Mouse (Mus musculus) thymus, postnatal 36 days (tissue): ENCODE data around the gene Il21r.

Experiments
- DNase-seq, 2 experiments: peaks; one replicate each; pipeline ENCODE4 v3.0.0; 2022; ENCODE audit warnings: mixed read lengths in 2 of 2

Il21r gene

DNA sequence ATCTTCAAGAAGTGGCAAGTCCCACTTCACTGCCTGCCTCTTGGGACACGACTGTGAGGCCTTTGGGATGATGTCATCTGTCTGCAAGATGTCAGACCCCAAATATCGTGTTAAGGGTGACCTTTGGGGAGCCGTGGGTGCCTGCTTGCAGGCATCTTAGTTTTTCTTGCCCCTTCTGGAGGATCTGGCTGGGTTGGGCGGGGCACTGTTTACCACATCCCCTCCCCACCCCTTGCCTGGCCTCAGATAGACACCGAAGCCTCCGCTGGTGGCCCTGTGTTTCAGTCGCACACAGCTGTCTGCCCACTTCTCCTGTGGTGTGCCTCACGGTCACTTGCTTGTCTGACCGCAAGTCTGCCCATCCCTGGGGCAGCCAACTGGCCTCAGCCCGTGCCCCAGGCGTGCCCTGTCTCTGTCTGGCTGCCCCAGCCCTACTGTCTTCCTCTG, at the start of gene Il21r:
TSS of gene Il21r (plus strand) at position 245 of the 447 bp plus-strand sequence.
- peak; percentile 80 to 84 for DNase-seq

- no peak for DNase-seq
These were observed 49.4 kb upstream of the Il21r start for GRCm38 (mm10) chr7:125553653-125554428.

DNA sequence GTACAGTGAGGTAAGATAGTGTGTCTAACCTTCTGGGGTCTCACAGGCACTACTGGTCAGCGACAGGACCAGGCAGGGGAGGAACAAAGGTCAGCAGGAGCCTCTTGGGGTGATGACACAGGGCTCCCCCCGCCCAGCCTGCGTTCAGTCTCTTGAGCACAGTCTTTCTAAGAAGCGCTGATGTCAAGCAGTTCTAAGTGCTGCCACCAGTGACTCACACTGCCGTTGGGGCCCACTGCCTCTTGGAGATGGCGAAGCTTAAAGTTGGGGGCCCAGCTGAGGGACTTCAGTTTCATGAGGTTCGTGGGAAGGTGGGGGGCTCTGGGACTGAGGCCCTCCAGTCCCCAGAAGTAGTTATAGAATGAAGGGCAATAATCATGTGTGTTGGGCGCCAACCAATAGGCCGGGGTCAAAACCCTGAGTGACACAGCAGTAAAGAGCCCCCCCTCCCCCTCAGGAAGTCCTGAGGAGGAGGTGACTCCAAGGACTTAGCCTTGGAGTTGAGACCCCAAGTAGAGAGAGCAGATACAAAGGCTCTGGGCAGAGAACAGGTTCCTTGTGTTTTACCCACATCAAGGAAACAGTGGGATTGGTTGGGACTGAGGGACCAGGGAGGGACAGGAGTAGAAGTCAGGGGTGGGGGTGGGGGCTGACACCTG, 48.6 kb upstream of the Il21r start:
- peak; percentile 45 to 62 for DNase-seq

- no peak for DNase-seq
These were observed 47.8 kb upstream of the Il21r start for GRCm38 (mm10) chr7:125555351-125555872.

DNA sequence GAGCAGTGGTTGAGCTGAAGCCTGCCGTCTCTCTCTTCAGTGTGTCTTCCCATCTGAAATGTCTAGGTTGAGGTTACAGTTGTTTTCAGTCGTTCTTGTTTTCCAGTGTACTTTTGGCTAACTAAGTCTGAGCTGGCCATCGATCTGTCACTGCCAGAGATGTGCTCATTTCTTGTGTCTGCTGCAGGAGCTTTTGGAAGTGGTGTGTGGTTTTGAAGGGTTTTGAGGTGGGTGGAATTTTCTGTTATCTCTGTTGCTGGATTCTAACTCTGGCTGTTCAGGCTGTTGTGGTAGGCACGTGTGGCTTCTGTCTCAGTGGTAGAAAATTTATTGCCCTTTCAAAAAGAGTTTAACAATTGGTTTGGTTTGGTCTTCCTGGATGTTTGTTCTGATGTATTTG, 47.1 kb upstream of the Il21r start:
- peak in 1 of 2 experiments; percentile 33 for DNase-seq

DNA sequence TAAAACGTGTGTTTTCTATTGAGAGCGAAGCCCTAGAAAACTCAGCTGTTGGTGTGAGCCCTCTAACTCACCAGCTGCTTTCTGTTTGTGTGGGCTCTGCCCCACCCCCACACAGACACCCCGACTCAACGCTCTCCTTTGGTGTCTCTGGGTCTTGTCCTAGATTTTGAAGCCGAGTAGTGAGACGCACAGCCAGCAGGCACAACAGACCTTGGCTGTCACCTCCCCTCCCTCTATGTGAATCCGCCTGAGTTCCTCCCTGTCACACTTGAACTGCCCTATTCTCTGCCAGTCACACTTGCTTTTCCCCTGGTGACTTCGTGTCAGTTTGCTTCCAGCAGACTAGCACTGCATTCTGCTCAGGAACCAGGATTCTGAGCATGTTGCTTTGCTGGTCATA, 46.4 kb upstream of the Il21r start:
- peak; percentile 82 to 93 for DNase-seq

GRCm38 (mm10) chr7:125558401-125558945, 44.8 kb upstream of the Il21r start:
- peak; percentile 1 to 9 for DNase-seq

DNA sequence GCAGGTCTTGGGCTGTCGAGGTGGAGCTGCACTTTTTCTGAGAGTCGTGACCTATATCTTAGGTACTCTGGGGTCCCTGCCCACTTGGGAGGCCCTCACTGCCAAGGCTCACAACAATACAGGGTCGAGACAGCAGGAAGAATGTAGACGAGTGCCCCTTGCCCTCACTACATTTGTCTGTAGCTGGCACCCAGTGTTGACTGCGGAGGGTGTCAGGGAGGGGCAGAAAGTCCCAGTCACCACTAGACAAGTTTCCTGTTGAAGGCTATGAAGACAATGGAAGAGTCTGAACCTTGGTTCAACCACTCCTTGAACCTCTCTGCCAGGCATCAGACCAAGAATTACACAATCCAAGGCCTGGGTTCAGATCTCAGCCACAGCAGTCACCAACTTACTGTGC, 44.2 kb upstream of the Il21r start:
- DNase-seq: peak in 1 of 2 experiments; percentile 47

DNA sequence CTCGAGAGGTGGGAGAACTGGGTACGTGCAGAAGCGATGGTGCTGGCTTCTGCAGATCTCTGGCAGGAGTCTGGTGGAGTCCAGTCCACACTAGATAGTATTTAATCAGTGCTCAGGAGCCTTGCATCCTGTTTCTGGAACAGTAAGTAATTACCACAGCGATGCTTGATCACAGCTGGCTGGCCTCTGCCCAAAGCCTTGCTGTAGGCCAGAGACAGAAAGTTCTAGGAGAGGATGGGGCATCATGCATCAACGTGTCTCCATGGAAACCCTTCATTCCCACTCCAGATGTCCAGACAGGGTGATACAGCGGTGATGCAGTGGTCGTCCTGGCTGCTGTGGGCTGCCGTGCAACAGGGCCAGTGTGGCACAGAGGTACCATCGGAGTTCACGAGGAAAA, 43.7 kb upstream of the Il21r start:
- DNase-seq: no peak

GRCm38 (mm10) chr7:125560146-125560785, 43.0 kb upstream of the Il21r start:
- peak in 1 of 2 experiments; percentile 47 for DNase-seq

DNA sequence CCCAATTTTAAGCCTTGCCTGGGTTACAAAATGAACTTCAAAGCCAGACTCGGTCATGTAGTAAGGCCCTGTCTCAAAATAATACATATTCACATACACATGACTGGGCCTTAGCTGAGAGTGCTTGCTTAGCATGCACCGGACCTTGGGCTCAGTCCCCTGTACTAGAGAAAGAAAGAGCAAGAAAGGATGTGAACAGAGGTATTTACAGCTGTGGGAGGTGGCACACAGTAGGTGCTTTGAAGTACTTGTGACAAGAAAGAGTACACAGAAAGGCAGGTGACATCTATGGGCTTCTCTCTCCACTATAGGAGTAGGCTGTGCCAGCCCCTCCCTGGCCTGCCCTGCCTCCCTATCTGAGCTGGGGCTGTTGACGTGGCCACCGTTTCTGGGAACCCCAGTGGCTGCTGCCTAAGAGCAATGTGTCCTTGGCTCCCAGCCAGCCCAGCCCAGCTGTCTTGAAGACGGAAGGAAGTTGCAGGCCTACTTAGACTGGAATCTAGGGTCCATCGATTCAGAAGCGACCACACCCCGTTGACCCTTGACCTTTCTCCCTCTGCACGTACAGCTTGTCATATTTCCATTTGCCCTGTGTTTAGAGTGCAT, 42.0 kb upstream of the Il21r start:
- DNase-seq: peak; percentile 52 to 70

- no peak for DNase-seq
These were observed 40.8 kb upstream of the Il21r start for GRCm38 (mm10) chr7:125562413-125562812.

DNA sequence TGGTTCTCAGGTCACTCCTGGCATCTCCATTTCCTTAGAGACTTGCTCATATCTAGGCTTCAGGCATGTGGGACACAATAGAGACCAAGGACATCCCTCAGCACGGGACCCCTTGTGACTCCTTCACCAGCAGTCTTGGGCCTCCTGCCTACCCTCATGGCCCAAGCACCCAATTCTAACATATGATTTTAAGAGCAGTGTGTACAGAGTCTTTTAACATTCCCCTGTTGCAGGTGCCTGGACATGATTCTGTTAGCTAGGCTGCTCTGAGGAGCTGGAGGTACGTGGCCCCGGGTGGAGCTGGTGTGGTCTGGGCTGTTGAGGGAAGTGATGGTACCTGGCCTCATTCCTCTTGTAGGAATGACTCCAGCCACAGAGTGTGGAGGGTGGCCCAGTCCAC, 40.1 kb upstream of the Il21r start:
- DNase-seq: no peak

GRCm38 (mm10) chr7:125564316-125565024, 38.8 kb upstream of the Il21r start:
- DNase-seq: no peak

GRCm38 (mm10) chr7:125565516-125566285, 37.5 kb upstream of the Il21r start:
- no peak for DNase-seq

DNA sequence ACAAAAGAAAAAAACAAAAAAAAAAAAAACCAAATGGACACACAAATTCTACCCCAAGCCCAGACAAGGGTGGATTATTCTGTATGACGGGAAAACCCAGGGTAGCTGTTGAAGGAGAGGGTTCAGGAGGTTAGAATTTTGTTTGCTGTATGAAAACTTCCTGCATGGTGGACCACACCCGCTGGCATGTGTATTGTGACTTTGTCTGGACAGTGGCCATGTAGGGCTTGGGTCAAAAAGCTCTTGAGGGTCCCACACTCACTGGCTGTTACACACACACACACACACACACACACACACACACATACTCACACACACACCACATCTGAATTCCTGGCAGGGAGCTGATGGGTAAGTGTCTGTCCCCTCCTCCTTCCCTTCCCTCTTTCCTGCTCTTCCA, 36.8 kb upstream of the Il21r start:
- DNase-seq: no peak

DNA sequence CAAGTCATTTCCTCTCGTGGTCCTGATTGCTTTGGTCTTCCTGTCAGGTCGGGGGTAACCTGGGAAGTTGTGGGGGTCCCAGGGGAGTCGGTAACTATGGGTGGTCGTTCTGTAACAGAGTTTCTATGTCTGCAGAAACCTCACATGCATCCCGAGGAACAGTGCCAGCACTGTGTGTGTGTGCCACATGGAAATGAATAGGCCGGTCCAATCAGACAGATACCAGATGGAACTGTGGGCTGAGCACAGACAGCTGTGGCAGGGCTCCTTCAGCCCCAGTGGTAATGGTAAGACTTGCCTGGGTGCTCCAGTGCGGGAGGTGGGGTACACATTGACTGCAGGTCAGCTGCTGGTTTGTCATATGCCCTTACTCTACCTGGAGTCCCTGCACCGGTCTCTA, 34.3 kb upstream of the Il21r start:
- DNase-seq: no peak

- no peak for DNase-seq
These were observed 31.3 kb upstream of the Il21r start for GRCm38 (mm10) chr7:125571891-125572290.

DNA sequence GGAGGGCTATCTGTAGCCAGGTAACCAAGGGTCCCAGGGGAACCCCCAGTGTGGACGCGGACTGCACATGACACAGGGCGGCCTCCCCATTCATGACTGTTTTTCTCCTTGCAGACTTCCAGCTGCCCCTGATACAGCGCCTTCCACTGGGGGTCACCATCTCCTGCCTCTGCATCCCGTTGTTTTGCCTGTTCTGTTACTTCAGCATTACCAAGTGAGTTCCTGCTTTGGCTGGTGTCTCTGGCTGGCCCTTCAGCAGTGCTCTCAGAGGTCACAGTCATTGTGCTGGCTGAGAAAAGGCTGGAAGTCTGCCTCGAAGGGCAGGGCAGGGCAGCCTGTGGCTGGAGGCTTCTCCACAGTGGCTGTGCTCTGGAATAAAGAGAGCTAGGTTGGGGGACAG, 30.5 kb upstream of the Il21r start:
- DNase-seq: no peak

GRCm38 (mm10) chr7:125573849-125574248, 29.4 kb upstream of the Il21r start:
- DNase-seq: no peak

DNA sequence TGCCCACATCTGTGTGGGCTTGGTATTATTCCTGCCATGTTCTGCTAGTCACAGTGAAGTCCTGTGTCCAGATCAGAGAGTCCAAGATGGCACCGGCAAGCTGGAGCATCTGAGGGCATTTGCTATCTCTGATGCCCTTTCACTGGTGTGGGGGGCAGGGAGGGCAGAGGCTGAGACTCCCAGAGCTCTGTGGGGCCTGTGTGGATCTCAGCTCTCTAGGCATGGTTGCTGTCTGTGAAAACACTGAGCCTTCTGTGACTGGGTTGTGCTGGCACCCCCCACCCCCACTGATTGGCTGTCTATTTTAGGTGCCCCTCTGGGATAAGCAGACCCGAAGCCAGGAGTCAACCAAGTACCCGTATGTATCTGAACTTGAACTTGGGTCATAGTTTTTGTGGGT, 28.4 kb upstream of the Il21r start:
- DNase-seq: no peak
